Mouse (Mus musculus): ENCODE data around the gene Igsf6.

- TF ChIP-seq POLR2A (IDR thresholded peaks at IDR 0.05; ENCODE audit: insufficient read depth, low read depth, low read length) (no peak), CTCF (IDR thresholded peaks at IDR 0.05) (no peak), EP300 (IDR thresholded peaks at IDR 0.05; ENCODE audit: insufficient read depth, low read depth, low read length) (no peak)
Measured at GRCm38 (mm10) chr7:121071276-121071675, 3.1 kb downstream of the Igsf6 start.

All from heart, adult 2 months (tissue).